Comparison of ENCODE assay signal across 16 mouse cellular contexts in genomic region chr13:114198252-114198799, GRCm38 (mm10).
DNase-seq lines count a peak whose midpoint lies in the region; ATAC-seq and TF ChIP-seq lines count a peak whose summit lies in the region.
"Had no signal": no experiment of that assay in that cellular context is flagged by ENCODE, and none has a peak within 500 bp of the region (broad histone marks: within the 10 kb centered on the region; RNA-seq: fewer than 3 reads in every experiment).

No protein-coding gene starts in this region.

- DNase-seq in hindbrain, embryonic 11.5 days (ENCODE audit: low spot score): no peak
- DNase-seq in midbrain, postnatal 0 days (ENCODE audit: low spot score): peak; percentile 17
- DNase-seq in telencephalon, adult 2 months (ENCODE audit: low read depth, low spot score): peak; percentile 22
- no peak for DNase-seq in gastrocnemius, adult 18-20 months (ENCODE audit: low spot score)
- DNase-seq: adrenal gland, postnatal 36 days; heart, postnatal 4 days; lung, postnatal 10 days; spleen, adult 18-20 months; thymus, adult 2 months had no signal

- H3K27me3 ChIP-seq in hindbrain, embryonic 16.5 days (replicated peaks; ENCODE audit: control insufficient read depth, insufficient read depth, low read length): no peaks in the 10 kb centered on the region
- no peaks in the 10 kb centered on the region for H3K27me3 ChIP-seq in hindbrain, embryonic 11.5 days (ENCODE audit: control insufficient read depth, insufficient read depth, low read length)
- H3K27me3 ChIP-seq in midbrain, postnatal 0 days (ENCODE audit: insufficient read depth, low read length): no peaks in the 10 kb centered on the region
- no peaks in the 10 kb centered on the region for H3K27me3 ChIP-seq in midbrain, embryonic 16.5 days (ENCODE audit: control insufficient read depth, insufficient read depth, low read depth, low read length)
- H3K27me3 ChIP-seq in forebrain, embryonic 12.5 days: no peaks in the 10 kb centered on the region
- H3K27me3 ChIP-seq: intestine, embryonic 15.5 days; kidney, embryonic 15.5 days; limb, embryonic 13.5 days; liver, embryonic 15.5 days had no signal

- no peaks in the 10 kb centered on the region for H3K9me3 ChIP-seq in hindbrain, embryonic 16.5 days (ENCODE audit: control insufficient read depth, low read length)
- H3K9me3 ChIP-seq in hindbrain, embryonic 11.5 days (ENCODE audit: control insufficient read depth, low read length): no peaks in the 10 kb centered on the region
- no peaks in the 10 kb centered on the region for H3K9me3 ChIP-seq in midbrain, postnatal 0 days (ENCODE audit: low read length)
- H3K9me3 ChIP-seq in midbrain, embryonic 16.5 days (replicated peaks; ENCODE audit: control insufficient read depth, low read length, poor library complexity, severe bottlenecking): no peaks in the 10 kb centered on the region
- no peaks in the 10 kb centered on the region for H3K9me3 ChIP-seq in forebrain, embryonic 12.5 days
- H3K9me3 ChIP-seq: intestine, embryonic 15.5 days; kidney, embryonic 15.5 days; limb, embryonic 13.5 days; liver, embryonic 15.5 days had no signal

- peak; percentile 56; the same call in 1 of the 2 replicates for ATAC-seq in hindbrain, embryonic 16.5 days
- no peak for ATAC-seq in hindbrain, embryonic 11.5 days (ENCODE audit: low FRiP score)
- no peak for ATAC-seq in midbrain, postnatal 0 days (ENCODE audit: low FRiP score)
- no peak for ATAC-seq in midbrain, embryonic 16.5 days
- ATAC-seq in forebrain, embryonic 12.5 days (ENCODE audit: low FRiP score): peak; percentile 58; the same call in 1 of the 2 replicates

- no peak for TF ChIP-seq CTCF in midbrain, postnatal 0 days (IDR thresholded peaks at IDR 0.05)

- no peak overlapping the region for H3K4me3 ChIP-seq in hindbrain, embryonic 16.5 days (ENCODE audit: low read length)
- no peak overlapping the region for H3K4me3 ChIP-seq in hindbrain, embryonic 11.5 days (ENCODE audit: low read depth, low read length)
- H3K4me3 ChIP-seq in midbrain, postnatal 0 days (ENCODE audit: low read depth, low read length): no peak overlapping the region
- H3K4me3 ChIP-seq in midbrain, embryonic 16.5 days (ENCODE audit: low read depth, low read length): no peak overlapping the region
- no peak overlapping the region for H3K4me3 ChIP-seq in forebrain, embryonic 12.5 days (replicated peaks)
- H3K4me3 ChIP-seq: intestine, embryonic 15.5 days; kidney, embryonic 15.5 days; limb, embryonic 13.5 days; liver, embryonic 15.5 days had no signal

- H3K9ac ChIP-seq in hindbrain, embryonic 16.5 days (ENCODE audit: low read depth, low read length): no peak overlapping the region
- no peak overlapping the region for H3K9ac ChIP-seq in hindbrain, embryonic 11.5 days (ENCODE audit: low read depth, low read length)
- H3K9ac ChIP-seq in midbrain, postnatal 0 days (replicated peaks; ENCODE audit: low read length, poor library complexity, severe bottlenecking): no peak overlapping the region
- H3K9ac ChIP-seq in midbrain, embryonic 16.5 days (ENCODE audit: low read depth, low read length): no peak overlapping the region
- H3K9ac ChIP-seq in forebrain, embryonic 12.5 days: no peak overlapping the region
- H3K9ac ChIP-seq: intestine, embryonic 15.5 days; kidney, embryonic 15.5 days; limb, embryonic 13.5 days; liver, embryonic 15.5 days had no signal

- H3K4me1 ChIP-seq in hindbrain, embryonic 16.5 days (ENCODE audit: control insufficient read depth, insufficient read depth, low read depth, low read length): no peaks in the 10 kb centered on the region
- no peaks in the 10 kb centered on the region for H3K4me1 ChIP-seq in hindbrain, embryonic 11.5 days (replicated peaks; ENCODE audit: control insufficient read depth, insufficient read depth, low read length)
- H3K4me1 ChIP-seq in midbrain, postnatal 0 days (ENCODE audit: insufficient read depth, low read length): no peaks in the 10 kb centered on the region
- H3K4me1 ChIP-seq in midbrain, embryonic 16.5 days (ENCODE audit: control insufficient read depth, insufficient read depth, low read length): no peaks in the 10 kb centered on the region
- peaks cover 4% of the 10 kb centered on the region for H3K4me1 ChIP-seq in forebrain, embryonic 12.5 days
- H3K4me1 ChIP-seq: kidney, embryonic 15.5 days; liver, embryonic 15.5 days had no signal

- no peak overlapping the region for H3K4me2 ChIP-seq in hindbrain, embryonic 16.5 days (ENCODE audit: low read length)
- no peak overlapping the region for H3K4me2 ChIP-seq in hindbrain, embryonic 11.5 days (replicated peaks; ENCODE audit: low read depth, low read length)
- peak overlapping the region; percentile 1; the same call in 1 of the 2 replicates for H3K4me2 ChIP-seq in midbrain, postnatal 0 days (ENCODE audit: low read depth, low read length, poor library complexity, severe bottlenecking)
- no peak overlapping the region for H3K4me2 ChIP-seq in midbrain, embryonic 16.5 days (ENCODE audit: low read length)
- no peak overlapping the region for H3K4me2 ChIP-seq in forebrain, embryonic 12.5 days
- H3K4me2 ChIP-seq: intestine, embryonic 15.5 days; kidney, embryonic 15.5 days; limb, embryonic 13.5 days; liver, embryonic 15.5 days had no signal

- H3K27ac ChIP-seq in hindbrain, embryonic 16.5 days (ENCODE audit: low read depth, low read length): no peak overlapping the region
- no peak overlapping the region for H3K27ac ChIP-seq in hindbrain, embryonic 11.5 days (ENCODE audit: low read depth, low read length)
- H3K27ac ChIP-seq in midbrain, postnatal 0 days (ENCODE audit: low read depth, low read length): no peak overlapping the region
- no peak overlapping the region for H3K27ac ChIP-seq in midbrain, embryonic 16.5 days (ENCODE audit: low read length)
- H3K27ac ChIP-seq in forebrain, embryonic 12.5 days: no peak overlapping the region
- H3K27ac ChIP-seq: intestine, embryonic 15.5 days; kidney, embryonic 15.5 days; liver, embryonic 15.5 days had no signal

- no peaks in the 10 kb centered on the region for H3K36me3 ChIP-seq in hindbrain, embryonic 16.5 days (ENCODE audit: control insufficient read depth, insufficient read depth, low read length)
- H3K36me3 ChIP-seq in hindbrain, embryonic 11.5 days (ENCODE audit: control insufficient read depth, insufficient read depth, low read length): no peaks in the 10 kb centered on the region
- H3K36me3 ChIP-seq in midbrain, postnatal 0 days (ENCODE audit: insufficient read depth, low read length): no peaks in the 10 kb centered on the region
- H3K36me3 ChIP-seq in midbrain, embryonic 16.5 days (ENCODE audit: control insufficient read depth, insufficient read depth, low read length): no peaks in the 10 kb centered on the region
- no peaks in the 10 kb centered on the region for H3K36me3 ChIP-seq in forebrain, embryonic 12.5 days (replicated peaks)
- H3K36me3 ChIP-seq: intestine, embryonic 15.5 days; kidney, embryonic 15.5 days; limb, embryonic 13.5 days; liver, embryonic 15.5 days had no signal

- 83% methylated on average over 10 of the region's 10 CpGs for WGBS in hindbrain, embryonic 16.5 days
- 87% methylated on average over 10 of the region's 10 CpGs for WGBS in hindbrain, embryonic 11.5 days
- WGBS in midbrain, postnatal 0 days: 86% methylated on average over 10 of the region's 10 CpGs
- 76% methylated on average over 10 of the region's 10 CpGs for WGBS in midbrain, embryonic 16.5 days
- 85% methylated on average over 10 of the region's 10 CpGs for WGBS in forebrain, embryonic 12.5 days

Comparison
In these comparisons a context has a peak if more than half of its experiments do, and no peak if none do; other contexts are left out.
1. ATAC-seq: peak in hindbrain, embryonic 16.5 days (single experiment) and forebrain, embryonic 12.5 days (single experiment); none in hindbrain, embryonic 11.5 days (single experiment), midbrain, postnatal 0 days (single experiment) and midbrain, embryonic 16.5 days (single experiment).
2. DNase-seq: peak in midbrain, postnatal 0 days (single experiment) and telencephalon, adult 2 months (single experiment); none in hindbrain, embryonic 11.5 days (single experiment) and gastrocnemius, adult 18-20 months (single experiment).